Mouse (Mus musculus): ENCODE results near the gene Ppih.

Gene Ppih

GRCm38 (mm10) chr4:119320131-119320830, at the start of gene Ppih:
TSS of gene Ppih (minus strand) at chr4:119320546.
- DNase-seq, result peak; percentile 97

DNA sequence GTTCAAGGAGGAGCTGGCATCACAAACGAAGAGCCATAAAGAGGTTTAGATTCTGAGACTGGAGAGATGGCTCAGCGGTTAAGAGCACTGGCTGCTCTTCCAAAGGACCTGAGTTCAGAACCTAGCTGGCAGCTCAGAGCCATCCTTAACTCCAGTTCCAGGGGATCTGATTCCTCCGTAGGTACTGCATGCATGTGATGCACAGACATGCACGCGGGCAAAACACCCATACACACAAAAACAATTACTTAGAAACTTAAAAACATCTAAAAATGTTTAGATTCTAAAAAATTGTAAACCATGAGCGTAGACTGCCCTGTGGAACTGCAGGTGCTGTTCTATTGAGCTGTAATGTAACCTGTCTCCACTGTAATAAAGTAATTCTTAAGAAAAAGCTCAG, 49.1 kb upstream of the Ppih start:
- no peak for DNase-seq

- DNase-seq, result no peak
These were observed 46.6 kb upstream of the Ppih start for GRCm38 (mm10) chr4:119366758-119367526.

DNA sequence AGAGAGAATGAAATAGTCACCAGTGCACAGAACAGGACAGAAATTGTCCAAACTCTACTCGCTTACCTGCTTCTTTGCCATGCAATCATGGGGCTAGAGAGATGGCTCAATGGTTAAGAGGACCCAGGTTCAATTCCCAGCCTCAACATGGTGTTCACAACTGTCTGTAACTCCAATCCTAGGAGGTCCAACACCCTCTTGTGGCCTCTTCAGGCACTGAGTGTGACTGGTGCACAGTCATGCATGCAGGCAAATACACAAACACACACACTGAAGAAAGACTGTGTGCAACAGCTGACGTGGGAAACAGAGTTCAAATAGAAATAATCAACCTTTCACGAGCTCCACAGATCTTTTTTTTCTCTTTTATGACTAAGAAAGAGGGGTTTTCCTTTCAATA, 41.9 kb upstream of the Ppih start:
- no peak for DNase-seq

DNA sequence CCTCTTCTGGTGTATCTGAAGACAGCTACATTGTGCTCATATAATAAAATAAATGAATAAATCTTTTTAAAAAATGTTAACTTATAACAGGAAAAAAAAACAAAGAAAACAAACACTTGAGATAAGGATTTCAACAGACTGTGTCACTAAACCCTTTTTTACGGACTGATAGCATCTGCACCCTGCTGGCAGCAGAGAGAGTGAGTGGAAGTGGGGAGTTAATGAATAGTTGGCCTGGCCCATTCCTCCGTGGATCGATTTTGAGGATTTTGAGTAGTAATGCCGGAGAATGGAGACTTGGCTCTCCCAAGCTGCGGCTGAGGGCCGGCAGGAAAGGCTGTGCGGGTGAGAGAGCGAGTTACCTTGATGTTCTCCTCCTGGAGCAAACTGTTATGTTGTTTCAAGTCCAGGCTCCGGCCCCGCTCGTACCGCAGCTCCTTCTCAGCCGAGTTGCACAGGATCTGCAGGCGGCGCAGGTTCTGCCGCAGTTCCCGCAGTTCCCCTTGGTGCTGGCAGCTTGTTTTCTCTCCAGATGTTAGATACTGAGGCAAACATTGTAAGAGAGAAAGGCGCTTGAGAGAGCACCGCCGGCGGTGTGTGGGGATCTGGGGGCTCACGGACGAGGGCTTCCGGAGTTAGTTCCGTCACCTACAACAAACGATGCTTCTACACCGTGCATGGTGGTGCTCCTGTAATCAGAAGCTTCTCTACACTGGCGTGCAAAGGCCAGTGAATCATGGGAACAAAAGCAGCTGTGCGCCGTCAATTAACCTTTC, 39.0 kb upstream of the Ppih start:
- DNase-seq, result peak; percentile 18

DNA sequence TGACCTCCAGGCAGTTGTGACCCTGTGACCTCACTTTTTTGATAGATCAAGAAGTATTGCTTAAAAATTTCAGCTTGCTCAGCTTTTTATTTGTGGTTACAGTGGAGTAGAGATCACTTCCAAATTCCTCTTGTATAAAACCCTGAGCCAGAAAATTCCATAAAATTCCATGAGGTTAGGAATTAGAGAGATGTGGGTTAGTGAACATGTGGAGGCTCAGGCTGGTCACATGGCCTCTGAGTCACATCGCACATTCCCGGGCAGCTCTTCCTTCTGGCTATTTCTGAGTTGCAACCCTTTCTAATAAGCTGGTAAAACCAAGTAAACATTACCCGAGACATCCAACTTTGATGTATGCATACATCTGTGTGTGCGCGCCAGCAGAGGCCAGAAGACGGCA, 25.2 kb upstream of the Ppih start:
- no peak for DNase-seq

DNA sequence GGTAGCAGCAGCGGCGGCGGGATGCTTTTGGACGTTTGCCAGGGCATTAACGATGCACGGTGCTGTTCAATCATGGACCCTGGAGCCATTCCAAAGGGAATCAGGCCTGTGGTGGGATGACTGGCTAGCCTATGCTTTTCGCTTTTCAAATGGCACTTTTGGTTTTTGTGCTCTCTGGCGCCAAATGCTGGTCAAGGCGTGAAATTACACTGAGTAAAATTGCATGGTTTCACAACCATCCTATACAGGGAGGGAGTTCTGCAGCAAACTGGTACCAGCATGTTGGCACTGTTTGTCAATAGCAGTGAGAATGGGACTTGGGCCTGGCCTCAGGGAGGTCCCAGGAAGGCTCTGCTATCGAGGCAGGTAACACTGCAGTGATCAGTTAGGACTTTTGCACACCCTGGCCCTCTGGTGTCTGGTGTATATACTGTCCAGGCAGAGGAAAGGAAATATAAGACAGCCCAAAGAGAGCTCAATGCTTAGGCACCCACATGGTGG, 18.6 kb upstream of the Ppih start:
- peak; percentile 40 for DNase-seq

DNA sequence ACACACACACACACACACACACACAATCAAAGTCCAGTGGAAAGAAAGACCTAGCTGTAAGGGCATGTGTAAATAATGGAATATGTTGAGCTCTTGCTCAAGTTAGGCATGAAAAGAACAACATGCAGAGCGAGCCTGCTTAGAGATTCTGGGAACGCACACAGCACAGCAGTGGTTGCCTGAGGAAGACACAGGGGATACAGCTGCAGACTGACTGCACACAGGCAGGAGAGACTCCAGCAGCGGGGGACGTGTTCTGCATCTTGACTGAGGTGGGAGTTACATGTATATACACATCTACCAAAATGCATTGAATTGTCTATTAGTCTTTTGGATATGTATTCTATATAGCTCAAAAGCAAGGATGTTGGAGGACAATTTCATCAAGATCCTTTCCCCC, 18.1 kb upstream of the Ppih start:
- DNase-seq, result no peak

DNA sequence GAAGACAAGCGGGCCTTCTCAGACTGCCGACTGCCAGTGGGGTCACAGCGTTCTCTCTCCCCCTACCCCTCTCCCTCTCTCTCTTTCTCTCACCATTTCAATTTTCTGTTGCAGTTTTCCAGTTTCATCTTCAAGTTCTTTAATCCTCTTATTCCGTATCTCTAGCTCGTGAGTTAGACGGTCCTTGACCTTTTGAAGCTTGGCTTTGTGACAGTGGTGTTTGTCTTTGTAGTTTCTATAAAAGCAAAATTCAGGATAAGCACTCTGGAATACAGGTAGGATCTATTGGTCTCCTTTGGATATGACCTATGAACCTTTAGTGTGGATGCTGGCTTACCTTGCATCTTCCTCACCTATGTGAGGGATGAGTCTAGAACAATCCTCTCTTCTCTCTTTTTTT, 13.1 kb upstream of the Ppih start:
- no peak for DNase-seq

- no peak for DNase-seq
These were observed 677 bp upstream of the Ppih start for GRCm38 (mm10) chr4:119320896-119321550.

- no peak for DNase-seq
These were observed 6.6 kb downstream of the Ppih start for GRCm38 (mm10) chr4:119313756-119314155.

- peak; percentile 67 for DNase-seq
These were observed 14.9 kb downstream of the Ppih start for GRCm38 (mm10) chr4:119305418-119305817.

- DNase-seq, result peak; percentile 29
These were observed 17.1 kb downstream of the Ppih start for GRCm38 (mm10) chr4:119303291-119303690.

- no peak for DNase-seq
These were observed 18.6 kb downstream of the Ppih start for GRCm38 (mm10) chr4:119301777-119302176.

- DNase-seq, result no peak
These were observed 19.6 kb downstream of the Ppih start for GRCm38 (mm10) chr4:119300761-119301160.

DNA sequence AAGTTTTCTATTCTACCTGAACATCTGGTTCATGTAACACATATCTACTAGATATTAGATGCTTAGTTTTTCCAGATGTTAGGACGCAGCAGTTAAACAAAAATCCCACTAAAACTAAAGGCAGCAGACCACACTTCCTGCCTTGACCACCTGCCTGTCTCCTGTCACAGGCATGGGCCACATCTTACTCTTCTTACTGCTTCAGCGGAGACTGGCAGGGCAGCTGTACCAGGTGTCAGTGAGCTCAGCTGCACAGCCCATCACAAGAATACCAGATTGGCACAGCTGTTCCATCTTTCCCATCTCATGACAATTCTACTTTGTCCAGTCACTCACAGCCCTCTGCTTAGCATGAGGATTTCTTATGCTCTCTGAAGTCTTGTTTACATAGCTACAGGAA, 23.0 kb downstream of the Ppih start:
- DNase-seq, result no peak

DNA sequence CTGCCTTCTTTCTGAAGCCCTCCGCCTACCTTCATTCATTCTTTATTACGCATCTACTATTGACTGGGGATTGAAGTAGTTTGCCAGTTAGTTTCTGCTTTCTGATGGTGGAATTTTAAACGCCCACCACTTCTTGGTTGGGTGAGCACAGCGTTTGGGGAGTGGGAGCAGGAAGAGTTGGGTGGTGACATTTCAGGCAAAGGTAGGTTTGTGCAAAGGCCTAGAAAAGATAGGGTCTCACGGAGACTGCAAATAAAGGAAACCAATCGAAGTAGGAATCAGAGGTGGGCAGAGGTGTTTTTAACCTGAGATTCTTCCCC, 25.3 kb downstream of the Ppih start:
- DNase-seq, result no peak

DNA sequence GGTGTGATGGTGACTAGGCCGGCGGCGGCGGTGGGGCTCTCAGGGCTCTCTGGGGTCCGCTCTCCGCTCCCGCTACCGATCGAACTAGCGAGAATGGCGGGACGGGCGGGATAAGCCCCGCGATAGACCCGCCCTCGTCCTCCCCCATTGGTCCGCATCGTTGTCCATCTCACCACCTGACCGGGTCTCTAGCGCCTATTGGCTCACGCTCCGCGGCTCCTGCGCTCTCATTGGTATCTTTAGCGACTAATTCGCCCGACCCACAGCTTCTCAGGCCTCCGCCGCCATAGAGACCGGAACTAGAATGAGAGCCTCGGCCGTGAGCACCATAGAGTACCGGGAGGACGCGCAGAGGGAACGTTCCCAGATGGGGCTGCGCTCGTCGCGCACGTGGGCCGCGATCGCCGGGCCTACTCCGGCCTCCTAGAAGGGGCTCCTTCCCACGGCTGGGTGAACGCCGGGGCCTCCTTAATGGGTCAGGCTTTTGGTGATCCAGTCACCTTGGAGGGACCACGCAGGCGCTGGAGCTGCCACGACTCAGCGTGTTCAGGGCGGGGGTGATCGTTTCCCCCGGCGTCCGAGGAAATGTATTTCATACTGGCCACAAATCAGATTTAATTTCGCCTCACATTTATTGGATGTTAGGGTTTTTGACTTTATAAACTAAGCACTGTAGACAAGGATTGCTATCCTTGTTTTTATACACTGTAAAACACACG, 25.8 kb downstream of the Ppih start, which contains the start of gene Ybx1:
TSS of gene Ybx1 (minus strand) at position 190 of the 719 bp plus-strand sequence.
- peak; percentile 100 for DNase-seq

GRCm38 (mm10) chr4:119293574-119294258, 26.6 kb downstream of the Ppih start:
- DNase-seq, result peak; percentile 41

DNA sequence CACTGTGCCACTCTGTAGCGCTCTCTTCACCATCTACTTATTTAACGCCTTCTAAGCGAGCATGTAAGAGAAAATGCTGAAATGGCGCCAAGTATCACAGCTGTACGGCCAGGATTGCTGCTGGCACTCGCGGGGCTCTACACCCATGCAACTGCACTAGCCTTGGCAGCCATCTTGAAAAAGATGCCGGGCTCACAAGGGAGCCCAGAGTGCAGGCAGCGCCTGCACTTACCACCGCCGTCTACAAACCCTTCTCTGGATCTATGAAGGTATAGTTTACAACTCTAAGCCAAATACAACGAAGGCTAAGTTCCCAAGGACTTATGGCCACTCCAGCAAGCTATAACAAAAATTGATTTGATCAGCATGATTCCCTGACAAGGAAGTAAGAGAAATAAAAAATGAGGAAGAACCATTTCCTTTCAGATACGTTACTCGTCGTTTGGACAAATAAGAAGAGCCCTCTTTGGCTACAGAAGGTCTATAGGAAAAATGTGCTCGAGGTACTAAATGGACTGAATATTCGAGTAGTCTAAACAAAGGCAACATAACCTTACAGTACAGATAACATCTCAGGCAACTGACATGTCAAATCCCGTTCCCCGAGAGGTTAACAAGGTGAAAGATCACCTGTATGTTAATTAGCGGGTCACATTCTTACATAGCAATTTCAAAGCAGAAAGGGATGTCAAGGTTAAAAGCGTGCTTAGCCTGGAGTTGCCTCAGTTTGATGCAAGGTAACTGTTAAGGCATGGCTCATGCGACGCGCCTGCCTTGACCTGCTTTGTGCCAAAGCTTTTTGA, 27.4 kb downstream of the Ppih start:
- peak; percentile 58 for DNase-seq

DNA sequence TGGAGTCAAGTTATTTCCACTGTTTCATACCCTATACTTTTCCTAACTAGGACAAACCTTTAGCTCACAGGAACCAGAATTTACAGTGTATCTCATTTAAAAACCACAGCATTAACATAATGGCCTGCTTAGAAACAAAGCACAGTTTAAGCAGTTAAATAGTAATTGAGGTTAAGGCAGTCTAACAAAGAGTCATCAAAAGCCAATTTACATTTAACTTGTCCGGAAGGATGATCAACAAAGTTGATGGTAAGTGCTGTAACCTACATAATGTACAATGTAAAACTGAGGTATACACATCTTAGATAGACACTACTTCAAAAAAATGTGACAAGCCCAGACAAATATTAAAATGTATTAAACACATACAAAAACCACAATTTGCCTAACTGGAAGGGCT, 28.4 kb downstream of the Ppih start:
- DNase-seq, result no peak
